Mouse (Mus musculus) kidney, adult 9 months (tissue): ENCODE measurements at regions not wholly inside any gene's neighbourhood (a gene's known extent, or its start where the extent isn't known, plus 50 kb on each side); places are given as distances from the start of the nearest gene placed in this dataset.
A peak's percentile ranks its signal among the peaks of the same experiment; 100 is the strongest.

ENCODE experiments used
- DNase-seq: peaks from one replicate; pipeline ENCODE4 v3.0.0; 2022

DNA sequence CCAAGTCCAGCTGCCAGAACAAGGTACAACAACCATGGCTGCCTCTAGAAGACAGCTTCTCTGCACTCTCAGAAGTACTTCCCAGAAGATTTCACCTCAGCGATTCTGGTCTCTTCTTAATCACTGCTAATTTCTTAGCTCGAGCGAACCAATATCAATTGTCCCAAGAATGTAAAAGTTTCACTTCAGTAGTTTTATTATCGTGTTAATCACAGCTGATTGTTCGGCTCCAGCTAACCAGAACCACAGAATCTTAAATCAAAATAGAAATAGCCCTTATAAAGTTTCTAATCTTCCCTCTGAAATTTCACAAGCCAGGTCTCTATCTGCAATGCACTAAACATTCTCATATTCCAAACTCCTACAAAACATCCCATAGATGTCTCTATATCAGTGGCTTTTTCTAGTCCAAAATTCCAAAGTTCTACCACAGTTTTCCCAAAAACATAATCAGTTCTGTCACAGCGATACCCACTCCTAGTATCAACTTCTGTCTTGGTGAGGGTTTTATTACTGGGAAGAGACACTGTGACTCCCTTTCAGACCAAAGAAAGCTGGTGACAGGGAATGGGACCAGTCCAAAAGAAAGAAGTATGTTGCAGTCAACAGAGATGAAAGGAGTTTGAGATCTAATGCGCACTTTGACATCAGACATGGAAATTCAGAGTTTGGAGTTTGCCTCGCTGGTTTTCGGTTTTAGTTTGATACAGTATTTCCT, 130.2 kb downstream of the Gm10283 start:
- DNase-seq: no peak

DNA sequence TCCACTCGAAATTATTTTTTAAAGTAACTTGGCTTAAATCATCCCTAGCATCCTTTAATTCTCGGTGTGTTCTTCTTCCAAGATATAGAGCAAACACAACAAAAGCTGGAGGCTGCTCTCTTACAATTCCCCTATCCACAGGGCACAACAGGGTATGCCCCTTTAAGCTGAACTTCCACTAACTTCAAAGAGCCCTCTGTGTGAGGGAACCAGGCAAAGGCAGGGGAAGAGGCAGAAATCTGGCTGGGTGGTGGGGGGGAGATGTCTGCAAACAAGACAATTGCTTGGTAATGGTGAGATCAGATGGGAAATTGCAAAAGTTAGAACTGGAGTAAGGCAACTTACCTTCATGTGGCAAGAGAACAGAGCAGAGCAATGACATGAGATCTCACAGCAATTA, 154.7 kb downstream of the Gm10283 start:
- DNase-seq: no peak

DNA sequence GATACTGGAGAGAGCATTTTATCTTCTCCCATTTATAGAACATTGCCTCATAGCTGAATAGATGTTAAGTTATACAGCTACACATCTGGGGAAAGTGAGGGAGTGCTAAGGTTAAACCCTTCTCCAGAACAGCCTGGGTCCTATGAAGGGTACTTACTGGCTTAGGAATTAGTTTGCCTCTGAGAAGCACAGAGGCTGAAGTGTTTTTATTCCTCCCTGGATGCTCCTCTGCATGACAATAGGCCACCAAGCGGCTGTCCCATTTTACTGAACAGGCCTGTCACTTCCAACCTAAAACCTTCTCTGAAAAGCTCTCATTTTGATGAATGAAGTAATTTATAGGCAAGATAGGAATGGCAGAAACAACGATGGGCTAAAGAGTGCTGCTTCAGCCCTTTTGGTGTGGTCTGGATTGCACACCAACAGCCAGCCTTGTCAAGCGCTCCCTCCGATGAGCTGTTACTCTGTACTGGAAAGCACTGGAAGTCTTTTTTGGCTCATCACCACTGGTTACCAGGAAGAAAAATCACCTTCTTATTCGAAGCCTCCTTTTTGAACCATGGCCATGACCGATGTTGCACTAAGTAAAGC, 157.1 kb downstream of the Gm10283 start:
- DNase-seq: no peak

DNA sequence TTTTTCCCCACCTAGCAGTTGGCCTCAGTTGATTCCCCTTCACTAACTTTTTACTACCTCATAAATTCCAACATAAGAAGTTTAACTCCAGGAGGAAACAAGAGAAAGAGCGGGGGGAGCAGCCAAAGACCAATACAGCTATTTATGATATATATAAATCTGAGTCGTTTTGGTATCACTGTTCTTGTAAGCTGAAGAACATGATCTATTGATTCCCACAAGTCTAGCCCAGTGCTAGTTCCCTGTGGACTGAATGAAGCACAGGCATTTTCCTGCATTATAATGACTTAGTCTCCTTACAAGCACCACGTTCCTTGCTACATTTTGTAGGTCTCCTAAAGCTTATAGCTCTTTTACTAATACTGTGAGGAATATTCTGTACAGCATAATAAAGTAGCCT, 187.5 kb downstream of the Gm10283 start:
- no peak for DNase-seq

DNA sequence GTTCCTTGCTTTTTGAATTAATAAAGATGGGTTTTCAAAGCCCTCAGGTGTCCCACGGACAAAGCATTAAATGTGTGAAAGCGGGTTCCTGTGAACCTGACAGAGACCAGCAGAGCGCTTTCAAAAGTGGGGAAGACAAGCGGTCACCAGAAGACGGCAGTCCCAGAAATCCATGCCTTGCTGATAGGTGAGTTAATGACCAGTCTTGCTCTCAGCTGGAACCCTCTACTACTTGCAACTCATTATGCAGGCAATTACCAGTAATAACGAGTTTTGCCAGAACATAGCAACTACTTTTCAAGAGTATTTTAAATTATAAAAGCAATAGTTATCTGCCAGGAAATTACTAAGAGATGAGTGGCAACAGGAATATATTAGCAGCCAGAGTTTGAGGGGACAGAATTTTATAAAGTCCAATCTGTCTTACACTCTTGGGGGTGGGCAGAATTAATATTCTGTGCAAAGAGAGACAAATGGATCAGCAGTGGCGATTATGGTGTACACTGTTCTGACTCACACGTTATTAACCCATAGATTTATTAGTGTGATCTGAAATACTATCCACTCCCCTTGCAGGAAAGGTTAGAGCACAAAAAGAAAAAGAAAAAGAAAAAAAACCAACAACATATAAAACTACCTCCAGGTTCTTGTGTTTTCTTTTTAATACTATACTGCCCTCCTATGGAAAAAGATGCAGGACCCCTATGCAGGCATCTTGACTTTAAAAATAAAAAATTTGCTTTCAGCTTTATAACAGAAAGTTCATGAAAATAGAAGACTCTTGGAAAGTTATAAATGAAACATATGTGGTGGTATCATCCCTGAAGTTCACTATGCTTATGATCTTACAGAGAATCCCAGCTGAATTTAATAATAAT, 188.8 kb downstream of the Gm10283 start:
- DNase-seq: no peak

DNA sequence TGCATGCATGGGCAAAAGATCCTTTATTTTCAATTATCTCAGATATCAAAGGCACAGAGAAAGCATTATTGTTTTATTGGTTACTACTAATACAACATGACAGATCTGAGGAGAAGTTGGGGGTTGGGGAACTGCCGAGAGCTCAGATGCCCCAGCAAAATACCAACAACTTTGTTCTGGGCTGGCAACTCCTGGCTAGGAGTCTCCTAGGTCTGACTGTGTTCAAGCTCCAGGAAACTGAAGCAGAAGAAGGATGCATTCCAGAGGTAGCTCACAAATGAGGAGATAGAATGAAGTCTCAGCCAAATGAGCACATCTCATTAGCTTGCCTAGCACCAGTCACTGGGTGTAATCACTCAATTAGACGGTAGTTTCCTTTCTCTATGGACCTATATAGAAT, 192.9 kb downstream of the Gm10283 start:
- DNase-seq: no peak

DNA sequence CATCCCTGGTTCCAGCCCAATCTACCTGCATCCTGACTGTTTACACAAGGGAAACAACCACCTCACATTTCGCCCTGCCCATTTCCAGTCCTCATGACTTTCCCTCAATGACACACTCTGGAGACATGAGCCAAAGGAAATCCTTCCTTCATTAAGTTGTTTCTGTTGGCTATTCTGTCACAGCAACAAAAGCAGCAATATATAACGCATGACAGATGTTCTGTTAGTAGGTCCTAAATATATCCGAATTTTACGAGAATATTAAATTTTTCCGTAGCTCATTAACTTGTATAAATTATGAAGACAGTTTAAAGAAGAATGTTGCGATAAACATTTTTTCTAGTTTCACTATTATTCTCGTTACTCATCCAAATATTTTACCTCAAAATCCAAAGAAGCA, 201.7 kb downstream of the Gm10283 start:
- no peak for DNase-seq

DNA sequence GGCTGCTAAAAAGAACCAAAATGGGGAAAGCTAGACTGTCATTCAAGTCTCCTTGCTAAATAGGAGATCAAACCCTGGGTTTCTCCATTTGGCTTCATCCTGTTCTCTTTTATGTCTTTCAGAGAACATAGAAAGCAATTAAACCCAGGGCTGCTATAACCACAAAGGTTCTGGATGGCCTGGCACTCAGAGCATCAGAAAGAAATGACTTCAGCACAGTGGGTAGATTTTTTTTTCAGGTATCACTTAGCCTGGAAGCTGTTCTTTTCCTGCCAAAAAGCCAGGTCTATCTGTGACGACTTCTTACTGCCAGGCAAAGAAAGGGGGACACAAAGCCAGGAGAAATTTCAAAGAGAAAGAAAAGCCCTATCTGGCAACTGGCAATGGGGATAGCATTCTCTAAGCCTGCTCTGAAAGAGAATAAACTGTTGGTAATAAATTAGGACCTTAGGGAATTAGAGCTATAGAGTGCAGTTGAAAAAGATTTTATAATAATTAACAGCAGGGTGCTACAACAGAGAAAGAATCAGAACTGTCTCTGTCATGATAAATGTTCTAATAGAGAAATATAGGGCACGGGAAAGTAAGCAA, 225.7 kb downstream of the Gm10283 start:
- DNase-seq: no peak

DNA sequence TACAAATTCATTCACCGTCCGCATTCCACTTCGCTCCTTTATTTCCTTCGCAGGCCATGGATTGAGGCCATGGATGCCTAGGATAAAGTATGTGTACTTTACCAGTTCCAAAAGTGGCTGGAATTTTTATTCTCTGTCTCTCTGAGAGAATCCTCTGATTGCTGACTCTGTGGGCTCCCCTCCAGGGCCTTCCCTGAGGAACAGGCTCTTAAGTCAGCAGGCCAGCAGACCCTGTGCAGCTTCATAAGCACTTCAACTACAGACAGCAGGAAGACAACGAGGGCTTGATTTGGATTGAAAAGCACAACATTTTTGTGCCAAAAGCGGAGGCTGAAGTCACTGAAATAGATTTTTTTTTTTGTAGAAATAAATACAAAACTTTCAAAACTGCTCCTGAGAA, 252.7 kb downstream of the Gm10283 start:
- no peak for DNase-seq

DNA sequence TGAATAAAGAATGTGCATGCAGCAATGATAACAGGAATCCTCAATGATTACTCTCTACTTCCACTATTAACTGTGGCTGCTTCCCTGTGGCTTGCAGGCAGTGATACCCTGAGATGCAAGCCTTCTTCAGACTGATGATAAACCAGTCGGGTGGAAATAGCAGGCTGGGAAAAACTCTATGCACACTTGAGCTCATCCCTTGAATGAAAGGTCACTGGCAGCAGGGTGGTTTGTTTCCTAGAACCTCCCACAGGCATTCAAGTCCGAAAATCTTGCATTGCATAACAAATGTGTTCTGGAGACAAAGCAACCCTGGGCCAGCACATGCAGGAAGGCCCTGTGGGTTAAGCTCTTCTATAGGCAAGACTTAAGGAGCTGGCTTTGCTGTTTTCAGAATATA, 253.3 kb downstream of the Gm10283 start:
- DNase-seq: peak; percentile 72

DNA sequence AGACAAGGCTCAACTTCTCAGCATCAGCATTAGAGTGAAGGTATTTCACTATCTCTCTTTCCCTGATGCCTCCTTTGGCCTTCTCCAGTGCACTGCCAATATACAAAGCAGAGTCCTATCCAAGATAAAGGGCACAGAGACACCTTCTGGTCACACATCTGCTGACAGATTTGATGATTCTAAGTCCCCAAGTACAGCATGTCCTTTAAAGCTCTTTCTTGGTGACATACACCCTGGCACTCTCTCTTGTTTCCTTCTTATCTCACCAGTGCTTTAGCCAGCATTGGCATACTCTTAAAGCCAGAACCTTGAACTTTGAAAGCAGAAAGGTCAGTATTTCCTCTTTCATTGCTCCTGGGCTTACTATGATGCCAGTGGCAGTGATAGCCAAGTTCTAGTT, 255.4 kb downstream of the Gm10283 start:
- DNase-seq: no peak

DNA sequence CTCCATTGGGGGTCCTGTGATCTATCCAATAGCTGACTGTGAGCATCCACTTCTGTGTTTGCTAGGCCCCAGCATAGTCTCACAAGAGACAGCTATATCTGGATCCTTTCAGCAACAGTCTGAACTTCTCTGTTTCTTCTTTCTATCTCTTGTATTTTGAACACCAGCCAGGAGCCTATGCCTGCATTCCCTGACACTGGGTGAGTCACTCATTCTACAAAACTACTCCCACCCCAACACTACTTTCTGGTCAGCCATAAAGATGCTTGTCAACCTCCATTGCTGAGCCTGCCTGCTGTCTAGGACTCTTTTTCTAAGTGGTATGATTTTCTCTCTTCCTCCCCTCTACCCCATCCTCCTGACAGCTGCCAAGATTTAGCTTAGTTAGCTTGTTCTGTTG, 261.6 kb downstream of the Gm10283 start:
- no peak for DNase-seq

DNA sequence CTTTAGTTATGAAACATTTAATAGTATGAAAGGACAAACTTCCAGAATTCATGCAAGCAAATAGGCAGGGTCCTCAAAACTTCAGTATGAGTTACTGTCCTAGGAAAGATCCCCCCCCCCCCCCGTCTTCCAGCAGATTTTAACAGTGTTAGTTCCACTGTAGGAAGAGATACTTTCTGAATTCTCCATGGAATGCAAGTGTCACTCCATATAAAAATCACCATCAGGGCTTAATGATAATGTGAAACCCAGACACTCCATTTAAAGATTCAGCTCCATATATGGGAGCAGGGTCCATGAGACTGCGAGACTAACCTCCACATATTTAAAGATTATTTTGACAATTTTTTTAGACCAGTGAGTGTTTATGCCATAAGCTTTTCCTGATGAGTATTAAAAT, 282.1 kb downstream of the Gm10283 start:
- no peak for DNase-seq

DNA sequence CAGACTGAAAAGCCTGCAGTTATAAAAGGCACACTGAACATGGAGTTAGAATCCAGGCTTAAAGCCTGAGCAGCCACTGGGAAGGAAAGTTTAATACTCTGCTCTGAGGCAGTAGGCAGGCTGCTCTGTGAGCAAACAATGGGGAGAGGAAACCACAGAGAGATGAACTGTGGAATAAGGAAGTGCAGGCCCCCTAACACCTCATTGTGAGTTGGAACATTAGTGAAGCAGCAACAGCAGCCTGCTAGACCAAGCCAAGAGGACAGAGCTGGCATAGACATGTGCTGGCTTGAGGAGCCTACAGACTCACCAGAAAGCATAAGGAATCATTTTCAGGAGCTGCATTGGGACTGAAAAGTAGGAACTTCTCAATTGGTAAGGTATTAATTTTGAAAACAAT, 307.4 kb downstream of the Gm10283 start:
- DNase-seq: no peak

DNA sequence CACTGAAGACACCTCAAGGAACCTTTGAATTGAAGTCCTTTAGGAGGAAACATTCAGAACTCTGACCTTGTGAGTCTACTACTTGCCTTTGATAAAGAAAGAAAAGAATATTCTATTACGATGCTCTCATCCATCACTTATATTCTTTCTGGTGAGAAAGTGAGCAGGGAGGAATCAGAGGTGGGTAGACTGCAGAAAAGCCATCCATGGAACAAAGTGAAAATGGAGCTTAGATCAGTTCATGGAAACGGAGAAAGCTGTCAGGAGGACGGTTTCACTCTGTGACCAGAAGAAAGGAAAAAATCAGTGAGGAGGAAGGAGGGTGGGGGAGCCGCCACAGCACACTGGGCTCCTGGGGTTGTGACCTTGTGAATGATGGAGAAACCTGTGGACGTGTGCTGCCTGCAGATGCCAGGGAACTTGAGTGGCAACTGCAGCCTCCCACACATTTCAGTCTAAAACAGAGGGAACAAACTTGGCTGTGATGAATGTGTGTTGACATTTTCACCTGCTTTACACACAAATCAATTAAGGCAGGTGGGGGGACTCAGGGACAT, 335.2 kb downstream of the Gm10283 start:
- DNase-seq: no peak
